Mouse (Mus musculus) cerebellum, adult 18-20 months (tissue): Measurements from ENCODE around the gene Cks1b.

Experiments used
- DNase-seq, 2 experiments: peaks; one replicate each; pipeline ENCODE4 v3.0.0; 2021

Cks1b gene

GRCm38 (mm10) chr3:89425141-89425525 is 7.0 kb upstream of the Cks1b start:
- no peak for DNase-seq

GRCm38 (mm10) chr3:89424416-89425140 is 6.4 kb upstream of the Cks1b start:
- no peak for DNase-seq

GRCm38 (mm10) chr3:89422556-89423205 is 4.5 kb upstream of the Cks1b start:
- no peak for DNase-seq

- DNase-seq: no peak
Observed at GRCm38 (mm10) chr3:89421810-89422473, 3.8 kb upstream of the Cks1b start.

- DNase-seq: peak; percentile 51 to 73
Observed at GRCm38 (mm10) chr3:89421002-89421774, 3.0 kb upstream of the Cks1b start.

GRCm38 (mm10) chr3:89420421-89420820 is 2.2 kb upstream of the Cks1b start:
- no peak for DNase-seq

- no peak for DNase-seq
Observed at GRCm38 (mm10) chr3:89419981-89420380, 1.8 kb upstream of the Cks1b start.

GRCm38 (mm10) chr3:89419571-89419970 is 1.4 kb upstream of the Cks1b start:
- DNase-seq: no peak

- DNase-seq: no peak
Observed at GRCm38 (mm10) chr3:89418861-89419250, 673 bp upstream of the Cks1b start.

- DNase-seq: no peak
Observed at GRCm38 (mm10) chr3:89417840-89418169, 378 bp downstream of the Cks1b start.

- no peak for DNase-seq
Observed at GRCm38 (mm10) chr3:89417131-89417530, 1.1 kb downstream of the Cks1b start.

GRCm38 (mm10) chr3:89416158-89416557 is 2.0 kb downstream of the Cks1b start:
- no peak for DNase-seq

- DNase-seq: peak; percentile 95 to 99
Observed at GRCm38 (mm10) chr3:89411490-89412393, 6.4 kb downstream of the Cks1b start, which contains the start of gene Flad1. Gene Flad1 (minus strand): TSS chr3:89411870.

- DNase-seq: no peak
Observed at GRCm38 (mm10) chr3:89410864-89411263, 7.3 kb downstream of the Cks1b start.

GRCm38 (mm10) chr3:89409701-89410100 is 8.5 kb downstream of the Cks1b start:
- DNase-seq: no peak

- DNase-seq: no peak
Observed at GRCm38 (mm10) chr3:89408448-89408847, 9.7 kb downstream of the Cks1b start.

- no peak for DNase-seq
Observed at GRCm38 (mm10) chr3:89406887-89407286, 11.3 kb downstream of the Cks1b start.

GRCm38 (mm10) chr3:89402693-89403092 is 15.5 kb downstream of the Cks1b start, which contains the start of gene Lenep:
Gene Lenep (minus strand): TSS chr3:89402793.
- DNase-seq: no peak

- no peak for DNase-seq
Observed at GRCm38 (mm10) chr3:89401329-89401728, 16.9 kb downstream of the Cks1b start.

GRCm38 (mm10) chr3:89396654-89397005 is 21.6 kb downstream of the Cks1b start:
- no peak for DNase-seq

- peak; percentile 76 for DNase-seq
Observed at GRCm38 (mm10) chr3:89395806-89396653, 22.2 kb downstream of the Cks1b start.
